Mouse (Mus musculus): ENCODE data around the gene Prn.

- TF ChIP-seq TAL1 (IDR thresholded peaks at IDR 0.05; ENCODE audit: low read length), result no peak
- no peak for TF ChIP-seq POLR2A (IDR thresholded peaks at IDR 0.05; ENCODE audit: control insufficient read depth in 1 of 2, insufficient read depth in 1 of 2, low read depth in 1 of 2, low read length in 2 of 2, poor library complexity in 1 of 2)
- TF ChIP-seq CTCF (IDR thresholded peaks at IDR 0.05 in 2 of 3, conservative IDR thresholded peaks at IDR 0.05 in 1 of 3; ENCODE audit: control insufficient read depth in 1 of 3, insufficient read depth in 1 of 3, low read depth in 2 of 3, low read length in 3 of 3, poor library complexity in 1 of 3, severe bottlenecking in 1 of 3), result no peak
- no peak for TF ChIP-seq BHLHE40 (IDR thresholded peaks at IDR 0.05; ENCODE audit: borderline replicate concordance, low read depth, low read length)
- TF ChIP-seq EP300 (IDR thresholded peaks at IDR 0.05; ENCODE audit: low read depth in 1 of 2, low read length in 2 of 2), result no peak
- no peak for TF ChIP-seq GATA1 (IDR thresholded peaks at IDR 0.05; ENCODE audit: low read depth, low read length)
- TF ChIP-seq CHD2 (IDR thresholded peaks at IDR 0.05; ENCODE audit: low read length), result no peak
- TF ChIP-seq ZC3H11A (IDR thresholded peaks at IDR 0.05; ENCODE audit: low read depth, low read length), result no peak
- TF ChIP-seq E2F4 (IDR thresholded peaks at IDR 0.05; ENCODE audit: borderline replicate concordance, low read depth, low read length), result no peak
- no peak for TF ChIP-seq ELF1 (IDR thresholded peaks at IDR 0.05; ENCODE audit: low read depth, low read length)
Measured at GRCm38 (mm10) chr2:131993151-131993550, 83.4 kb downstream of the Prn start.
